Mouse (Mus musculus): ENCODE measurements around the gene Gm5426.

GRCm38 (mm10) chr10:96185026-96185425 is 48.6 kb downstream of the Gm5426 start:
- TF ChIP-seq CEBPB (IDR thresholded peaks at IDR 0.05; ENCODE audit: low read depth), result no peak
- TF ChIP-seq CTCF (IDR thresholded peaks at IDR 0.05; ENCODE audit: control insufficient read depth, insufficient read depth, insufficient read length), result no peak
- no peak for TF ChIP-seq MYOD1 (IDR thresholded peaks at IDR 0.05; ENCODE audit: control insufficient read depth, insufficient read length, low read depth)
- no peak for TF ChIP-seq MAX (IDR thresholded peaks at IDR 0.05)

Measured in C2C12 (cell line).